Mouse (Mus musculus) embryonic fibroblast, embryonic 13.5 days (primary cell): Measurements from ENCODE around the gene Cerk. TPM values are rescaled to one million over a fixed set of nuclear protein-coding genes. Genes with fewer than 3 reads are reported as not detected.
"Not testable (repeated sequence)": the region's sequence is repeated elsewhere in the genome, so short reads cannot be mapped to it uniquely, and the experiment has no call there.

Source experiments
- H3K27ac ChIP-seq: 2 replicates; pipeline ENCODE4 v1.5.1; 2012; ENCODE audit warnings: low read length, control low read depth, inconsistent platforms; ENCODE audit not compliant: insufficient read depth
- H3K4me1 ChIP-seq: 2 replicates; pipeline ENCODE4 v1.6.1; 2011; ENCODE audit warnings: low read length; ENCODE audit not compliant: control insufficient read depth, insufficient read depth
- H3K4me3 ChIP-seq: 2 replicates; pipeline ENCODE4 v1.5.1; 2011; ENCODE audit warnings: mild to moderate bottlenecking, control low read depth, low read length; ENCODE audit not compliant: insufficient read depth
- CTCF ChIP-seq: IDR thresholded peaks from 2 replicates; pipeline ENCODE4 v1.5.1; 2011; ENCODE audit warnings: mild to moderate bottlenecking, control low read depth, low read length, moderate library complexity, borderline replicate concordance; ENCODE audit not compliant: insufficient read depth
- POLR2A ChIP-seq: IDR thresholded peaks from 2 replicates; pipeline ENCODE4 v1.6.1; 2011; ENCODE audit warnings: low read depth, mild to moderate bottlenecking, control low read depth, low read length, moderate library complexity
- polyA plus RNA-seq: library from polyadenylated mRNA; stranded (reverse); fragments of >200 nt; gene quantifications from 2 replicates; pipeline ENCODE4 v1.2.4, GENCODE M21; 2011; ENCODE audit warnings: low read depth; ENCODE audit not compliant: missing spikeins, insufficient read length

The Cerk gene
- polyA plus RNA-seq, 1 experiment = 9.6 TPM

DNA sequence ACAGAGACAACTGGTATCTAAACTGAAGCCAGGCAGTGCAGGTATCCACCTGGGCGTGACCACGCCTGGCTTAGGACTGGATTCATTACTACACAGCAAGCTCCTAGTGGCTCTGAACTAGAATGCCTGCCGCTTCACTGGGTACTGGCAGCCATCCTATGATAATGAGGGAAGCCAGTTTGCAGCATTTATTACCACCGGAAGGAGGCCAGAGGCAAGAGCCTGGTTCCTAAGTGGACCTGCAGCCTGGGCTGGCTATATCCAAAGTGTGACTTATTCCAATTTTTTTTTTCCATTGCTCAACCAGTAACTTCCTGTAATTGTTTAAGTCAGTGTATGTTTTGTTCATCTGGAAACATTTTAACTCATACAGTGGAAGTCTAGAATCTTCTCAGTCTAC, 20.4 kb upstream of the Cerk start:
- Histone ChIP-seq H3K4me3 (no peak overlapping the region), H3K27ac (no peak overlapping the region), H3K4me1 (no peaks in the 10 kb centered on the region)
- TF ChIP-seq CTCF (no peak), POLR2A (no peak)

DNA sequence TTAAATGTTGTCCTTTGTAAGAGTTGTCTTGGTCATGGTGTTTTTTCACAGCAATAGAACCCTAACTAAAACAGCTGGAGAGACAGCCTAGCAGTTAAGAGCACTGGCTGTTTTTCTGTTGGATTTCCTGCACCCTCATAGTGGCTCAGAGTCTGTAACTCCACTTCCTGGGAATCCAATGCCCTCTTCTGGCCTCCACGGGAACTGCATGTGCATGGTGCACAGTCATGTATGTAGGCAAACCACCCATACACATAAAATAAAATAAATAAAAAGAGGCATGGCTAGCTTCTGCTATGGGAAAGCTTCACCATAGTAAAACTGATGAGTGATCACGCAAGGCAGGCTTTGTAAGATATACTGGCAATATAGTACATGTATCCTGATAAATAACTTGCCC, 19.4 kb upstream of the Cerk start:
- H3K4me1 ChIP-seq = no peaks in the 10 kb centered on the region
- no peak overlapping the region for H3K4me3 ChIP-seq
- TF ChIP-seq POLR2A (no peak), CTCF (peak; percentile 39; the same call in 1 of the 2 replicates)
- H3K27ac ChIP-seq = no peak overlapping the region

DNA sequence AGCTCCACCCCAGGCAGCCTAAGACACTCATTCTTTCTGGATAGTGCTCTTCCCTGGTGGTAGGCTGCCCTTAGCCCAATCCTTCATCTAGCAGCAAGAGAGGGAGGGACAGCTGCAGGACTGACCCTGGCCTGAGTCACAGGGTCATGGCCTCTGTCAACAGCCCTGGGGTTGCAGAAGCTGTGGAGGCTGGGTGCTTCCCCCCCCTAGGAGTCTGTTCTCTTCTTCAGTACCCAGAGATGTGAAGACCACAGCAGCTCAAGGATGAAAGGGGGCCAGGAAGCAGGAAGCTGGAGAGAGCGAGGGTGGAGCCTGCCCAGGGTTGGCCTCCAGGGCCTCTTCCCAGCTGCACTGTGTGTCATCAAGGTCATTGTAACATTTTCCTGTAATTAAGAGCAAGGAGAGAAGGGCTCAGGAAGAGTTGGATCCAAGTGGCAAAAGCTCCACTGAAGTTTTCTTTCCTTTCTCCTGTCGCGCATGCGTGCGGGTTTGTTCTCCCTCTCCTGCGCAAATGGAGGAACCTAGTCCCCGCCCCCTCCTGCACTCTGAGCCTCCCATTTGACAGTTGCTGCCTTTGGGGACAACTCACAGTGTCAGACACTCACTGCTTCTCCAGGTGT, 18.1 kb upstream of the Cerk start:
- H3K27ac ChIP-seq = no peak overlapping the region
- no peak overlapping the region for H3K4me3 ChIP-seq
- H3K4me1 ChIP-seq = no peaks in the 10 kb centered on the region
- TF ChIP-seq POLR2A = no peak
- no peak for TF ChIP-seq CTCF

DNA sequence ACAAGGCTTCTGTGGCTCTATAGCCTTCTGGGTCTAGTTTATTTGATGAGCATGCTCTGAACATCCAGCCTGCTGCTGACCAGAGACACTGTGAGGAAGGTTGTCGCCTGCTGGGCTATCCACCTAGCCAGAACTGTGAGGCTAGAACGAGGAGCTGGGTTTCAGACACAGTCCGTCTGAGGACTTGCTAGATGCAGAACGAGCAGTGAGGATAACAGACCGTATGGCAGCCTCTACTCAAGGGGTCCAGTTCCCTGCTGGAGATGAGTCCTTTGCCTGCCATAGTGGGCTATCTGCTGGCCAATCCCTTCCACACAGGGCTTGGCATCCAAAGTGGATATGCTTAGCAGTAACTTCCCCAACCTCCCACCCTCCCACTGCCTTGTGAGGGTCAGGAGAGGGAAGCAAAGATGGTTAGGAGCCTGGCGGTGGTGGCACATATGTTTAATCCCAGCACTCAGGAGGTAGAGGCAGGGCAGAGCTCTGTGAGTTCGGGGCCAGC, 17.4 kb upstream of the Cerk start:
- H3K4me3 ChIP-seq = no peak overlapping the region
- no peak overlapping the region for H3K27ac ChIP-seq
- no peaks in the 10 kb centered on the region for H3K4me1 ChIP-seq
- no peak for TF ChIP-seq CTCF
- TF ChIP-seq POLR2A = no peak

DNA sequence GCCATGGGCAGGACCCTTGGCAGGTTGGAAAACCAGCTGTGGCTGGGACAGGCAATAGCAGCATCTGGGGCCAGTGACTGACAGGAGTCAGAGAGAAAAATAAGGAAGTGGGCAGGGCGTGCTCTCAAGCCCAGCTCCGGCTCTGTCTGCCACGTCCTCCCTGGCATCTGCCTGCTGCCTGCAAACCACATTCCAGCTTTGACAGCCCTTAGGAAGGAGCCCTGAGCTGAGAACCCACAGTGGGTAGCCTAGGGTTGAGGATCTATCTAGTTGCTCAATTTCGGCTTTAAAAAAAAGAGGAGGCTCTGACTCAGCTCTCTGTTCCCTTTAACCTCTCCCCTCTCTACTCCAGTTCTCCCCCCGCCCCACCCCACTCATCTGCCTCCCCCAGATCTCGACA, 16.7 kb upstream of the Cerk start:
- no peak overlapping the region for H3K27ac ChIP-seq
- no peak for TF ChIP-seq POLR2A
- TF ChIP-seq CTCF = no peak
- H3K4me1 ChIP-seq = no peaks in the 10 kb centered on the region
- H3K4me3 ChIP-seq = no peak overlapping the region

DNA sequence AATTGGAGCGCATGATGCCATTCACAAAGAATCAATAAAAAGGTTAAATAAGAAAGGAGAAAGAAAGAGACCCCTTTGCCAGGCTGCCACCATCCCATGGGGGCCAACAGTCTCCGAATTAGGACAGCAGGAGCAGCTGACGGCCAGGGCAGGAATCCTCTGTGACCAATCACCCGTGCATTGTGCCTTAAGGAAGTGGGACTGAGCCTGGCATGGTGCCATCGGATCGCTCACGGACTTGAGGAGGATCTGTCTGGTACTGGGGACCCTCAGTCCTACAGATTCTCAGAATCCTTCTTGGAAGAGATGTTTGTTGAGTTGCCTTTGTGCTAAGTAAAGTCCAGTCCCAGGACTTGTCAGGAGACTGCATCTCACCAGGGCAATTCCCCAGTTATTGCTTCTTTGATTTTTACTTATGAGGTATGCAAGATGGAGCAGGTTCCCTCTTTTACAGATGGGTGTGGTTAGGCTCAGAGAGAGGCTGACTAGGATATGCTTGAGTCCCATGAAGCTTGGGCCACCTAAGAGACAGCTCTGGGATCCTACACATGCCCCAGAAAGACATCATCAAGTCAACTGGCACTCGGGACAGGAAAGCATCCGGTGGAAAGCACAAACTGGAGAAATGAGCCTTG, 15.9 kb upstream of the Cerk start:
- no peak overlapping the region for H3K27ac ChIP-seq
- H3K4me1 ChIP-seq = no peaks in the 10 kb centered on the region
- TF ChIP-seq POLR2A (no peak), CTCF (no peak)
- no peak overlapping the region for H3K4me3 ChIP-seq

DNA sequence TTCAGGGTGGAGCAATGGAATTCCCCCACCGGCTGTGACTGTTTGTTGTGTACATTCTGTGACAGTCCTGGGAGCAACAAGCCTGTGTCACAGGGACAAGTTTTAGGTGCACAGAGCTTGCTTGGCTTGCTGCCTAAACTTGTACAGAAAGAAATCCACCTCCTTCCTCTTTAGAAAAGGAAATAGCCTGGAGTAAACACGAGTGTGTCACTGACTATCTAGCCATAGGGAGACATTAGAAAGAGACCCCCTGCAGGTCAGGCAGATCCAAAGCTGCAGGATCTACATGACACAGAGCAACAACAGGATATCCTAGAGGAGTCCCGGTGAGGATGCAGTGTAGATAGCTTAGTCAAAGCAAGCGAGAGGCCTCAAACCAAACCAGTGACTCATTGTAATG, 15.2 kb upstream of the Cerk start:
- H3K4me3 ChIP-seq = no peak overlapping the region
- TF ChIP-seq POLR2A = no peak
- no peak for TF ChIP-seq CTCF
- H3K27ac ChIP-seq = no peak overlapping the region
- H3K4me1 ChIP-seq = no peaks in the 10 kb centered on the region

DNA sequence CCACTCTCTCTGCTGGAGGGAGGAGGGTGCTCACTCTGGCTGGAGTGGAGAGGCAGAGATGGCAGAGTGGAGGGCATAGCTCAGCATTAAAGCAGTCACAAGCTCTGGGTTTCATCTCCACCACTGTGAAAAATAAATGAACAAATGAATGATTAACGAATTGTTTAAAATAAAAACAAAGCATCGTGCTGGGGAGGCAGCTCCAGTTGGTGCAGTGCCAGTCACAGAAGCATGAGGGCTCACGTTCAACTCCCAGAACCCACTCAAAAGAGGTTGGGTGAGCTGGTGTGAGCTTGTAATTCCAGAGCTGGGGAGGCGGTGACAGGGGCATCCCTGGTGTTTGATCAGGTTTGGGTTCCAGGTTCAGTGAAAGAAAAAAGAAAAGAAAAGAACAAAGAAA, 14.2 kb upstream of the Cerk start:
- TF ChIP-seq POLR2A = no peak
- no peak for TF ChIP-seq CTCF
- Histone ChIP-seq H3K27ac (no peak overlapping the region), H3K4me3 (no peak overlapping the region), H3K4me1 (no peaks in the 10 kb centered on the region)

DNA sequence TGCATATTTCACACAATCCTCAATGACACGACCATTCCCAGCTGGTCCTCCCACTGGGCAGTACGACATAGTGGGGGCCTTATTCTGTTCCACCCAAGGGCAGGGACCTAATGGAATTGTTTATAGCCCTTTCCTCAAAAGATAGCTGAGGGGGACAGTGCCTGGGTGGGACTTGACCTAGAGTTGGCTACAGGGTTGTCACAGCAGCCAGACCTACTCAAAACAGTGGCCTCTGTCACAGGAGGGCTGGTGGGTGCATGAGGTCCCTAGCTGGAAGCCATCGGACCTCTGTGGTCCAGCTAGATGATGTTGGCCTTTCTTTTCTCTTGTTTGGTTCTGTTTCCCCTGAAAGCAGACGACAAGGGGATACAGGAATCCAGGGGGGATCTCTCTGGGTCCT, 13.5 kb upstream of the Cerk start:
- Histone ChIP-seq H3K4me3 (no peak overlapping the region), H3K27ac (no peak overlapping the region), H3K4me1 (no peaks in the 10 kb centered on the region)
- TF ChIP-seq CTCF = no peak
- TF ChIP-seq POLR2A = no peak

DNA sequence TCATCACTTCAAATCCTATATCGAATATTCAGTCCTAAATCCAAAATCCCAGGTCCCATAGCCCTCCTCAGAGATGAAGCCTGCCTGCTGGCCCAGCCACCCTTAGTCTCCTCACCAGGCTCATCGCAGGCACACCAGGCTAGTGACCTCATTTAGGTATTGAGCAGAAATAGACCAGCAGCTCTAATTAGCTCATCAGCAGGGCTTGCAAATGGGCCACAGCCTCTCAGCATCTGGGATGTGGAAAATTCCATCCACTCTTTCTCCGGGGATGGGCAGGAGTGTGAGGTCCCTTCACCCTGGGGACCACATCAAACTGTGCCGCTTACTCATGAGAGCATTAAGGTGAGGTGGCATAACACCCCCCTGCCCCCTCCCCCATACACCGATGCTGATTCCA, 13.1 kb upstream of the Cerk start:
- no peak for TF ChIP-seq POLR2A
- no peak for TF ChIP-seq CTCF
- no peak overlapping the region for H3K4me3 ChIP-seq
- H3K27ac ChIP-seq = no peak overlapping the region
- H3K4me1 ChIP-seq = no peaks in the 10 kb centered on the region

DNA sequence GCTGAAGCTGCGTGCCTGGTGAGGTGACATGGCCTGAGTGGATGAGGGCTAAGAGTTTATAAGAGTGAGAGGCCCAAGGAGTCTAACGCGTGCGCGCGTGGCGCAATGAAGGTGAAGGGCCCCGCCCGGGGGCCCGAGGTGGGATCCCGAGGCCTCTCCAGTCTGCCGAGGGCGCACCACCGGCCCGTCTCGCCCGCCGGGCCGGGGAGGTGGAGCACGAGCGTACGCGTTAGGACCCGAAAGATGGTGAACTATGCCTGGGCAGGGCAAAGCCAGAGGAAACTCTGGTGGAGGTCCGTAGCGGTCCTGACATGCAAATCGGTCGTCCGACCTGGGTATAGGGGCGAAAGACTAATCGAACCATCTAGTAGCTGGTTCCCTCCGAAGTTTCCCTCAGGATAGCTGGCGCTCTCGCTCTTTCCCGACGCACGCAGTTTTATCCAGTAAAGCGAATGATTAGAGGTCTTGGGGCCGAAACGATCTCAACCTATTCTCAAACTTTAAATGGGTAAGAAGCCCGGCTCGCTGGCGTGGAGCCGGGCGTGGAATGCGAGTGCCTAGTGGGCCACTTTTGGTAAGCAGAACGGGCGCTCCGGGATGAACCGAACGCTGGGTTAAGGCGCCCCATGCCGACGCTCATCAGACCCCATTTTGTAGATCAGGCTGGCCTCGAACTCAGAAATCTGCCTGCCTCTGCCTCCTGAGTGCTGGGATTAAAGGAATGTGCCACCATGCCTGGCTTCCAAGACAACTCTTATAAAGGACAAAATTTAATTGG, 8.9 kb upstream of the Cerk start:
- not testable (repeated sequence) for H3K4me1 ChIP-seq, H3K27ac ChIP-seq

More for the DNA sequence above, 8.9 kb upstream of the Cerk start:
- not testable (repeated sequence) for H3K4me3 ChIP-seq
